ENCODE assay signal across 11 mouse cellular contexts in genomic region chr17:87876295-87877000, GRCm38 (mm10). TPM values are rescaled to one million over a fixed set of nuclear protein-coding genes. Genes with fewer than 3 reads are reported as not detected.
DNase-seq lines count a peak whose midpoint lies in the region; ATAC-seq and TF ChIP-seq lines count a peak whose summit lies in the region.
"Had no signal": no experiment of that assay in that cellular context is flagged by ENCODE, and none has a peak within 500 bp of the region (broad histone marks: within the 10 kb centered on the region; RNA-seq: fewer than 3 reads in every experiment).

No protein-coding gene starts in this region.

- H3K27me3 ChIP-seq in heart, embryonic 11.5 days (ENCODE audit: control insufficient read depth, insufficient read depth, low read length), result no peaks in the 10 kb centered on the region
- H3K27me3 ChIP-seq in E14TG2a.4 (ENCODE audit: insufficient read depth, low read length) (no peaks in the 10 kb centered on the region), Patski (no peaks in the 10 kb centered on the region)

- ATAC-seq in heart, embryonic 11.5 days (replicated peaks; ENCODE audit: insufficient number of reproducible peaks, low FRiP score, low TSS enrichment), result 0 out of 2 replicates have a peak, but pooled peaks have one; percentile 43
- peak; percentile 61 for ATAC-seq in Patski

- no peak overlapping the region for H3K27ac ChIP-seq in heart, embryonic 11.5 days (ENCODE audit: low read depth, low read length)

- H3K4me1 ChIP-seq in heart, embryonic 11.5 days (ENCODE audit: control insufficient read depth, insufficient read depth, low read length), result peaks cover 12% of the 10 kb centered on the region
- peaks cover 41% of the 10 kb centered on the region for H3K4me1 ChIP-seq in E14TG2a.4 (replicated peaks; ENCODE audit: low read depth, low read length)

- CTCF ChIA-PET in Patski (lab: Charles Lee), result interaction anchor here (1.3 kb wide), 1 partner anchor 185 kb away, joined by 4 read pairs; no protein-coding TSS in a partner anchor

- no peaks in the 10 kb centered on the region for H3K9me3 ChIP-seq in heart, embryonic 11.5 days (replicated peaks; ENCODE audit: control insufficient read depth, low read length)
- H3K9me3 ChIP-seq in E14TG2a.4 (ENCODE audit: low read length), result no peaks in the 10 kb centered on the region
- H3K9me3 ChIP-seq: hindbrain, embryonic 13.5 days had no signal

- no peak overlapping the region for H3K9ac ChIP-seq in heart, embryonic 11.5 days (ENCODE audit: low read depth, low read length)
- H3K9ac ChIP-seq: hindbrain, embryonic 13.5 days had no signal

- 69% methylated on average over 11 of the region's 11 CpGs for whole genome bisulfite sequencing in heart, embryonic 11.5 days (ENCODE audit: insufficient replicate concordance)

- H3K4me3 ChIP-seq in heart, embryonic 11.5 days (ENCODE audit: low read depth, low read length), result no peak overlapping the region
- 0 out of 2 replicates have a peak overlapping the region, but pooled peaks have one; percentile 60 for H3K4me3 ChIP-seq in E14TG2a.4 (replicated peaks; ENCODE audit: low read length)
- H3K4me3 ChIP-seq: hindbrain, embryonic 13.5 days had no signal

- TF ChIP-seq CTCF in E14TG2a.4 (conservative IDR thresholded peaks at IDR 0.05; ENCODE audit: low read length) (no peak), Patski (IDR thresholded peaks at IDR 0.05) (no peak)

- no peaks in the 10 kb centered on the region for H3K36me3 ChIP-seq in heart, embryonic 11.5 days (ENCODE audit: control insufficient read depth, insufficient read depth, low read length)
- no peaks in the 10 kb centered on the region for H3K36me3 ChIP-seq in E14TG2a.4 (ENCODE audit: insufficient read depth, low read length)
- H3K36me3 ChIP-seq: hindbrain, embryonic 13.5 days had no signal

- in situ Hi-C loops in Patski (cut with MboI; ENCODE audit: low pct_unique_long_range_greater_than_20kb), result loop anchor here (10.0 kb wide), 1 partner anchor 182 kb away; no protein-coding TSS in a partner anchor

- POLR2A ChIA-PET in Patski (lab: Charles Lee), result no interaction called here

- no peak for DNase-seq in heart, adult 18-20 months
- DNase-seq in Patski (ENCODE audit: low read depth, low spot score) (no peak), liver (peak; percentile 10)
- DNase-seq in lung, postnatal 36 days, result no peak
- no peak for DNase-seq in right cerebral cortex, postnatal 14 days

- H3K4me2 ChIP-seq in heart, embryonic 11.5 days, result no peak overlapping the region

RNA-seq across cellular contexts. Expression of gene Rpl36-ps4, which starts 44.3 kb away (rescaled TPM):
- polyA plus RNA-seq in heart, embryonic 11.5 days (2014; fragmentation: Nextera tagmentation; extraction: Ambion mirVana), result not detected in 2 replicates
- not detected for total RNA-seq in heart, adult 18-20 months (2021)
- polyA plus RNA-seq in Patski (2021), result not detected
- total RNA-seq: gastrocnemius, postnatal 36 days had no signal
- polyA plus RNA-seq: hindbrain, embryonic 13.5 days; liver, embryonic 16.5 days; thymus, postnatal 0 days had no signal
